Mouse (Mus musculus) hindbrain, postnatal 0 days (tissue): Measurements from ENCODE around the gene Hsdl1. TPM values are rescaled to one million over a fixed set of nuclear protein-coding genes. Genes with fewer than 3 reads are reported as not detected.

Experiments
- ATAC-seq: fragments of 200-750 bp; cut with Nextera tagmentation; 2 replicates; pipeline ENCODE4 v1.8.0; 2017; ENCODE audit warnings: mild to moderate bottlenecking, moderate TSS enrichment, moderate library complexity
- DNase-seq: peaks from one replicate; pipeline ENCODE4 v3.0.0-alpha.2; 2015; ENCODE audit warnings: low spot score
- H3K27ac ChIP-seq: fragments of 300-500 bp; sonication (generic); 2 replicates; pipeline ENCODE4 v1.5.1; 2014; ENCODE audit warnings: mild to moderate bottlenecking
- H3K27me3 ChIP-seq: fragments of 300-500 bp; sonication (generic); 2 replicates; pipeline ENCODE4 v1.6.1; 2014; ENCODE audit warnings: low read length, mixed read lengths; ENCODE audit not compliant: insufficient read depth
- H3K36me3 ChIP-seq: fragments of 300-500 bp; sonication (generic); 2 replicates; pipeline ENCODE4 v1.6.1; 2014; ENCODE audit warnings: low read length, mixed read lengths; ENCODE audit not compliant: insufficient read depth
- H3K4me1 ChIP-seq: fragments of 300-500 bp; sonication (generic); 2 replicates; pipeline ENCODE4 v1.6.1; 2014; ENCODE audit warnings: antibody characterized with exemption, low read length, mixed read lengths; ENCODE audit not compliant: insufficient read depth
- H3K4me2 ChIP-seq: fragments of 300-500 bp; sonication (generic); 2 replicates; pipeline ENCODE4 v1.6.1; 2014; ENCODE audit warnings: low read depth, mild to moderate bottlenecking, low read length, moderate library complexity, mixed read lengths
- H3K4me3 ChIP-seq: fragments of 300-500 bp; sonication (generic); 2 replicates; pipeline ENCODE4 v1.5.1; 2014; ENCODE audit warnings: low read length
- H3K9ac ChIP-seq: fragments of 300-500 bp; sonication (generic); replicated peaks from 2 replicates; pipeline ENCODE4 v1.6.1; 2014; ENCODE audit warnings: mild to moderate bottlenecking, low read length, moderate library complexity, mixed read lengths
- H3K9me3 ChIP-seq: fragments of 300-500 bp; sonication (generic); 2 replicates; pipeline ENCODE4 v1.6.1; 2016; ENCODE audit warnings: low read length, mixed read lengths
- CTCF ChIP-seq: IDR thresholded peaks from 2 replicates; pipeline ENCODE4 v1.5.1; 2016; ENCODE audit warnings: antibody characterized with exemption, control low read depth, low read depth
- WGBS: fragments of 180-500 bp; shearing (Covaris S2); extraction: QIAGEN DNeasy Blood & Tissue Kit; methylation state at CpG from one replicate; pipeline ENCODE4 v1.1.7; 2014; 5-methylcytosine and 5-hydroxymethylcytosine counted together
- polyA plus RNA-seq: library from polyadenylated mRNA; unstranded; fragments of >200 nt; fragmentation: Nextera tagmentation; extraction: Ambion mirVana; gene quantifications from 2 replicates; pipeline ENCODE4 v1.2.1, GENCODE M21; 2015
- total RNA-seq: library from RNA; depleted of rRNA; stranded (reverse); fragments of >200 nt; gene quantifications from 2 replicates; pipeline ENCODE4 v1.2.3, GENCODE M21; 2014

The Hsdl1 gene
- total and polyA plus RNA-seq, 2 experiments from 2014 or later, result 126 to 144 TPM

DNA sequence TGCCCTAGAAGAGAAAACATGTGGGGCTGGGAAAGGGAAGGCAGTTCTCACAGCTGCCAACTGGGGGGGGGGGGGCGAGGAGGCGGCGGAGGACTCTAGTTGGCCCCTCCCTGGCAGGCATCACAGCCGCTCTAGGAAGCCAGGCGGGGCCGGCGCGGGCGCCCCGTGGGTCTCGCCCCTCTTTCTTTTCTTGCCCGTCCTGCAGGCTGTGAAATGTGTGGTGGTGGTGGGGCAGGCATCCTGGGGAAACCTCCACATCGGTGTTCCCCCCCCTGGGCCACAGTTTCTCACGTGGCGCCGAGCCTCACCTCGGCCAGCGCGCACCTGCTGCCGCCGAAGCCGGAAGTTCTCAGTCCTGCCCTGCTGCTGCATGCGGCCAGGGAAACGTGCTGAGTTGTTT lies 10.9 kb upstream of the Hsdl1 start:
- no peak for ATAC-seq
- no peak for DNase-seq
- Histone ChIP-seq H3K4me1 (no peaks in the 10 kb centered on the region), H3K4me3 (peak overlapping the region; percentile 30), H3K4me2 (peak overlapping the region; percentile 49; the same call in 1 of the 2 replicates), H3K27me3 (no peaks in the 10 kb centered on the region), H3K9ac (no peak overlapping the region), H3K9me3 (no peaks in the 10 kb centered on the region), H3K27ac (no peak overlapping the region), H3K36me3 (no peaks in the 10 kb centered on the region)
- 20% methylated on average over 23 of the region's 24 CpGs for WGBS
- TF ChIP-seq CTCF, result no peak

DNA sequence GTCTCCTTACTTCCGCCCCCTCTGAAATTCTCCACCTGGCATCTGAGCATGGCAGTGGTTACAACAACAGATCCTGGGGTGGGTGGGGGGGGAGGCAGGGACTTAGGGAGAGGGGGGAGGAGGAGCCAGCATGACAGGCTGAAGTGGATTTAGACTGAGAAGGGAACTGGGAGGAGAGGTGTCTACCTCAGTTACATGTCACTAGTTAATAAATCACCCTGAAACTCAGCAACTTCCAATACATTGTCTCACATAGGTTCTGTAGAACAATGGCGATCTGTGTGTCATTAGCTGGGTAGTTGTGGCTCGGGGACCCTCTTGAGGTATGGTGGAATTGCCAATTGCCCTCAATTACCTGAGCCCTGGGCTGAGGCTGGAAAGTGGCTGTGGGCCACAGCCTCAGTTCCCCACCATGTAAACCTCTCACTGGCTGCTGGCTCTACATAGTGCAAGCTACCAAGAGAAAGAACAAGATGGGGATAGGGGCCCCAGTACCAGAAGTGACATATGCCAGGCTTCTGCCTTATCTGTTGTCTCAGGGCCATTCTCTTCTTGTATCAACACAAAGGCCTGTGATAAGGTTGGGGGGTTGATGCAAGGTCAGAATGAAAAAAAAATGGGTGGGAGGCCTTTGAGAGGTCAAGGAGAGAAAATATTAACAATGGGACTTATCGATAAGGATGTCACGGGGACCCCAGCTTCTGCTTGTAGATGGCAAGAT lies 5.6 kb upstream of the Hsdl1 start:
- H3K27ac ChIP-seq, result no peak overlapping the region
- H3K4me1 ChIP-seq, result no peaks in the 10 kb centered on the region
- H3K4me2 ChIP-seq, result no peak overlapping the region
- H3K36me3 ChIP-seq, result no peaks in the 10 kb centered on the region
- no peaks in the 10 kb centered on the region for H3K9me3 ChIP-seq
- H3K4me3 ChIP-seq, result no peak overlapping the region
- H3K27me3 ChIP-seq, result no peaks in the 10 kb centered on the region
- DNase-seq (no peak), ATAC-seq (no peak)
- WGBS, result 90% methylated on average over 5 of the region's 5 CpGs
- TF ChIP-seq CTCF, result no peak
- H3K9ac ChIP-seq, result no peak overlapping the region

- no peak overlapping the region for H3K4me3 ChIP-seq
- WGBS, result 42% methylated on average over 13 of the region's 13 CpGs
- no peak overlapping the region for H3K4me2 ChIP-seq
- TF ChIP-seq CTCF, result no peak
- DNase-seq (no peak), ATAC-seq (no peak)
- no peaks in the 10 kb centered on the region for H3K9me3 ChIP-seq
- H3K27ac ChIP-seq, result no peak overlapping the region
- no peaks in the 10 kb centered on the region; the same call in 1 of the 2 replicates for H3K4me1 ChIP-seq
- no peak overlapping the region for H3K9ac ChIP-seq
- H3K27me3 ChIP-seq, result no peaks in the 10 kb centered on the region
- H3K36me3 ChIP-seq, result no peaks in the 10 kb centered on the region
These were observed 4.1 kb upstream of the Hsdl1 start for GRCm38 (mm10) chr8:119579096-119579495.

DNA sequence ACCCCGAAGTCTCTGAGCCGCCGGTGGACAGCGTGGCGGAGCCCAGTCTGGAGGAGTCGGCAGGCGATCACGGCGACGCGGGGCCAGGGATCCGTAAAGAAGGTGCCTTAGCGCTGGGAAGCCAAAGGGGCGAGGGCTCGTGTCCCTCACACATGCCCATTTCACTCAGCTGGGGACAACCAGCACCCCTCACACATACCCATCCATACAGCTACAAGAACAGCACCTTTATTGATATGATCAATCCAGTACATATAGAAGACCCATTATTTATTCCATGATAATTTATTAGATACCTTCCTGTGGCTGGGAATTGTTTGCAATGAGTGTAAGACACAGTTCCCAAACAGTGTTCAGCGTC lies 363 bp upstream of the Hsdl1 start:
- peak overlapping the region; percentile 87 for H3K4me2 ChIP-seq
- DNase-seq, result no peak
- WGBS, result 1% methylated on average over 16 of the region's 16 CpGs
- peak overlapping the region; percentile 83 for H3K9ac ChIP-seq
- peaks cover 8% of the 10 kb centered on the region for H3K4me1 ChIP-seq
- no peak; the same call in 1 of the 2 replicates for ATAC-seq
- no peaks in the 10 kb centered on the region for H3K27me3 ChIP-seq
- no peak for TF ChIP-seq CTCF
- H3K9me3 ChIP-seq, result no peaks in the 10 kb centered on the region
- peak overlapping the region; percentile 83; the same call in 1 of the 2 replicates for H3K27ac ChIP-seq
- H3K36me3 ChIP-seq, result no peaks in the 10 kb centered on the region
- peak overlapping the region; percentile 88 for H3K4me3 ChIP-seq

- no peak for ATAC-seq
- no peak overlapping the region for H3K4me2 ChIP-seq
- H3K27me3 ChIP-seq, result no peaks in the 10 kb centered on the region
- H3K9me3 ChIP-seq, result no peaks in the 10 kb centered on the region
- no peak for TF ChIP-seq CTCF
- peaks cover 8% of the 10 kb centered on the region for H3K4me1 ChIP-seq
- no peaks in the 10 kb centered on the region for H3K36me3 ChIP-seq
- 94% methylated on average over 4 of the region's 4 CpGs for WGBS
- H3K9ac ChIP-seq, result no peak overlapping the region
- DNase-seq, result no peak
- H3K27ac ChIP-seq, result no peak overlapping the region
- H3K4me3 ChIP-seq, result no peak overlapping the region
These were observed 2.6 kb downstream of the Hsdl1 start for GRCm38 (mm10) chr8:119572411-119572810.

GRCm38 (mm10) chr8:119571135-119571534 lies 3.8 kb downstream of the Hsdl1 start:
- no peak overlapping the region for H3K9ac ChIP-seq
- H3K27ac ChIP-seq, result no peak overlapping the region
- peaks cover 8% of the 10 kb centered on the region for H3K4me1 ChIP-seq
- no peaks in the 10 kb centered on the region; the same call in 1 of the 2 replicates for H3K36me3 ChIP-seq
- no peak for DNase-seq
- ATAC-seq, result no peak
- H3K27me3 ChIP-seq, result no peaks in the 10 kb centered on the region
- no peak overlapping the region for H3K4me2 ChIP-seq
- no peak for TF ChIP-seq CTCF
- no peaks in the 10 kb centered on the region for H3K9me3 ChIP-seq
- no peak overlapping the region for H3K4me3 ChIP-seq
- 87% methylated on average over 6 of the region's 6 CpGs for WGBS

- Histone ChIP-seq H3K4me1 (peaks cover 8% of the 10 kb centered on the region), H3K9ac (no peak overlapping the region), H3K4me2 (no peak overlapping the region), H3K27me3 (no peaks in the 10 kb centered on the region), H3K27ac (no peak overlapping the region), H3K36me3 (peaks cover 12% of the 10 kb centered on the region), H3K9me3 (no peaks in the 10 kb centered on the region), H3K4me3 (no peak overlapping the region)
- DNase-seq (no peak), ATAC-seq (no peak)
- TF ChIP-seq CTCF, result no peak
- 35% methylated on average over 4 of the region's 4 CpGs for WGBS
These were observed 5.1 kb downstream of the Hsdl1 start for GRCm38 (mm10) chr8:119569881-119570280.
